Mouse (Mus musculus): ENCODE measurements around the gene Fetub. TPM values are rescaled to one million over a fixed set of nuclear protein-coding genes. Genes with fewer than 3 reads are reported as not detected.

Fetub gene
- polyA plus RNA-seq, 1 experiment from 2014 or later: not detected

- Histone ChIP-seq H3K9ac (ENCODE audit: low read depth, low read length) (no peak overlapping the region), H3K4me2 (replicated peaks; ENCODE audit: low read depth, low read length) (no peak overlapping the region), H3K9me3 (ENCODE audit: control insufficient read depth, low read length) (0 out of 2 replicates have a peak, but pooled peaks cover 3% of the 10 kb centered on the region), H3K4me1 (ENCODE audit: control insufficient read depth, insufficient read depth, low read length) (no peaks in the 10 kb centered on the region), H3K27me3 (ENCODE audit: control insufficient read depth, insufficient read depth, low read length) (no peaks in the 10 kb centered on the region), H3K27ac (ENCODE audit: low read depth, low read length) (no peak overlapping the region), H3K4me3 (ENCODE audit: low read length) (no peak overlapping the region), H3K36me3 (ENCODE audit: control insufficient read depth, insufficient read depth, low read length) (no peaks in the 10 kb centered on the region)
- WGBS: 56% methylated on average over 18 of the region's 18 CpGs
- no peak for ATAC-seq (ENCODE audit: low FRiP score, low TSS enrichment)
Observed at GRCm38 (mm10) chr16:22919971-22920854, 2.1 kb downstream of the Fetub start.

GRCm38 (mm10) chr16:22921761-22922160, 3.6 kb downstream of the Fetub start:
- no peak overlapping the region for H3K27ac ChIP-seq (ENCODE audit: low read depth, low read length)
- 94% methylated on average over 5 of the region's 5 CpGs for WGBS
- no peak overlapping the region for H3K9ac ChIP-seq (ENCODE audit: low read depth, low read length)
- no peaks in the 10 kb centered on the region for H3K9me3 ChIP-seq (ENCODE audit: control insufficient read depth, low read length)
- ATAC-seq (ENCODE audit: low FRiP score, low TSS enrichment): no peak
- no peaks in the 10 kb centered on the region for H3K27me3 ChIP-seq (ENCODE audit: control insufficient read depth, insufficient read depth, low read length)
- H3K4me2 ChIP-seq (replicated peaks; ENCODE audit: low read depth, low read length): no peak overlapping the region
- no peak overlapping the region for H3K4me3 ChIP-seq (ENCODE audit: low read length)
- no peaks in the 10 kb centered on the region for H3K36me3 ChIP-seq (ENCODE audit: control insufficient read depth, insufficient read depth, low read length)
- H3K4me1 ChIP-seq (ENCODE audit: control insufficient read depth, insufficient read depth, low read length): no peaks in the 10 kb centered on the region

- H3K9ac ChIP-seq (ENCODE audit: low read depth, low read length): no peak overlapping the region
- H3K4me2 ChIP-seq (replicated peaks; ENCODE audit: low read depth, low read length): no peak overlapping the region
- H3K36me3 ChIP-seq (ENCODE audit: control insufficient read depth, insufficient read depth, low read length): no peaks in the 10 kb centered on the region
- H3K4me1 ChIP-seq (ENCODE audit: control insufficient read depth, insufficient read depth, low read length): no peaks in the 10 kb centered on the region
- no peaks in the 10 kb centered on the region for H3K9me3 ChIP-seq (ENCODE audit: control insufficient read depth, low read length)
- no peak for ATAC-seq (ENCODE audit: low FRiP score, low TSS enrichment)
- H3K27ac ChIP-seq (ENCODE audit: low read depth, low read length): no peak overlapping the region
- no peak overlapping the region for H3K4me3 ChIP-seq (ENCODE audit: low read length)
- H3K27me3 ChIP-seq (ENCODE audit: control insufficient read depth, insufficient read depth, low read length): no peaks in the 10 kb centered on the region
- 81% methylated on average over 4 of the region's 4 CpGs for WGBS
Observed at GRCm38 (mm10) chr16:22922433-22922832, 4.3 kb downstream of the Fetub start.

- ATAC-seq (ENCODE audit: low FRiP score, low TSS enrichment): no peak
- Histone ChIP-seq H3K4me1 (ENCODE audit: control insufficient read depth, insufficient read depth, low read length) (no peaks in the 10 kb centered on the region), H3K36me3 (ENCODE audit: control insufficient read depth, insufficient read depth, low read length) (no peaks in the 10 kb centered on the region), H3K9ac (ENCODE audit: low read depth, low read length) (no peak overlapping the region), H3K9me3 (ENCODE audit: control insufficient read depth, low read length) (no peaks in the 10 kb centered on the region), H3K27ac (ENCODE audit: low read depth, low read length) (no peak overlapping the region), H3K4me2 (replicated peaks; ENCODE audit: low read depth, low read length) (no peak overlapping the region), H3K4me3 (ENCODE audit: low read length) (no peak overlapping the region), H3K27me3 (ENCODE audit: control insufficient read depth, insufficient read depth, low read length) (no peaks in the 10 kb centered on the region)
- 87% methylated on average over 6 of the region's 6 CpGs for WGBS
Observed at GRCm38 (mm10) chr16:22929575-22929974, 11.4 kb downstream of the Fetub start.

GRCm38 (mm10) chr16:22931431-22932200, 13.5 kb downstream of the Fetub start:
- H3K27me3 ChIP-seq (ENCODE audit: control insufficient read depth, insufficient read depth, low read length): no peaks in the 10 kb centered on the region
- H3K27ac ChIP-seq (ENCODE audit: low read depth, low read length): no peak overlapping the region
- H3K9me3 ChIP-seq (ENCODE audit: control insufficient read depth, low read length): no peaks in the 10 kb centered on the region
- WGBS: 86% methylated on average over 11 of the region's 11 CpGs
- no peaks in the 10 kb centered on the region for H3K36me3 ChIP-seq (ENCODE audit: control insufficient read depth, insufficient read depth, low read length)
- no peak overlapping the region for H3K4me3 ChIP-seq (ENCODE audit: low read length)
- no peak overlapping the region for H3K4me2 ChIP-seq (replicated peaks; ENCODE audit: low read depth, low read length)
- no peaks in the 10 kb centered on the region for H3K4me1 ChIP-seq (ENCODE audit: control insufficient read depth, insufficient read depth, low read length)
- ATAC-seq (ENCODE audit: low FRiP score, low TSS enrichment): no peak
- no peak overlapping the region for H3K9ac ChIP-seq (ENCODE audit: low read depth, low read length)

- Histone ChIP-seq H3K27me3 (ENCODE audit: control insufficient read depth, insufficient read depth, low read length) (no peaks in the 10 kb centered on the region), H3K9ac (ENCODE audit: low read depth, low read length) (no peak overlapping the region), H3K4me1 (ENCODE audit: control insufficient read depth, insufficient read depth, low read length) (no peaks in the 10 kb centered on the region), H3K4me2 (replicated peaks; ENCODE audit: low read depth, low read length) (no peak overlapping the region), H3K4me3 (ENCODE audit: low read length) (no peak overlapping the region), H3K27ac (ENCODE audit: low read depth, low read length) (no peak overlapping the region), H3K9me3 (ENCODE audit: control insufficient read depth, low read length) (no peaks in the 10 kb centered on the region), H3K36me3 (ENCODE audit: control insufficient read depth, insufficient read depth, low read length) (no peaks in the 10 kb centered on the region)
- no peak for ATAC-seq (ENCODE audit: low FRiP score, low TSS enrichment)
- WGBS: 90% methylated on average over 12 of the region's 12 CpGs
Observed at GRCm38 (mm10) chr16:22937631-22938030, 19.5 kb downstream of the Fetub start.

- WGBS: 80% methylated on average over 2 of the region's 2 CpGs
- ATAC-seq (ENCODE audit: low FRiP score, low TSS enrichment): no peak
Observed at GRCm38 (mm10) chr16:22938541-22938940, 20.4 kb downstream of the Fetub start.

GRCm38 (mm10) chr16:22939120-22939695, 21.1 kb downstream of the Fetub start:
- Histone ChIP-seq H3K27me3 (ENCODE audit: control insufficient read depth, insufficient read depth, low read length) (no peaks in the 10 kb centered on the region), H3K4me2 (replicated peaks; ENCODE audit: low read depth, low read length) (no peak overlapping the region), H3K36me3 (ENCODE audit: control insufficient read depth, insufficient read depth, low read length) (no peaks in the 10 kb centered on the region), H3K9me3 (ENCODE audit: control insufficient read depth, low read length) (no peaks in the 10 kb centered on the region), H3K27ac (ENCODE audit: low read depth, low read length) (no peak overlapping the region), H3K9ac (ENCODE audit: low read depth, low read length) (no peak overlapping the region), H3K4me1 (ENCODE audit: control insufficient read depth, insufficient read depth, low read length) (no peaks in the 10 kb centered on the region), H3K4me3 (ENCODE audit: low read length) (no peak overlapping the region)
- 76% methylated on average over 8 of the region's 8 CpGs for WGBS
- ATAC-seq (ENCODE audit: low FRiP score, low TSS enrichment): no peak

More at GRCm38 (mm10) chr16:22938541-22938940, 20.4 kb downstream of the Fetub start:
- no peaks in the 10 kb centered on the region for H3K27me3 ChIP-seq (ENCODE audit: control insufficient read depth, insufficient read depth, low read length)
- no peaks in the 10 kb centered on the region for H3K4me1 ChIP-seq (ENCODE audit: control insufficient read depth, insufficient read depth, low read length)
- no peak overlapping the region for H3K4me3 ChIP-seq (ENCODE audit: low read length)
- no peaks in the 10 kb centered on the region for H3K9me3 ChIP-seq (ENCODE audit: control insufficient read depth, low read length)
- no peak overlapping the region for H3K9ac ChIP-seq (ENCODE audit: low read depth, low read length)
- no peaks in the 10 kb centered on the region for H3K36me3 ChIP-seq (ENCODE audit: control insufficient read depth, insufficient read depth, low read length)
- H3K27ac ChIP-seq (ENCODE audit: low read depth, low read length): no peak overlapping the region
- H3K4me2 ChIP-seq (replicated peaks; ENCODE audit: low read depth, low read length): no peak overlapping the region
